Mouse (Mus musculus) embryo, embryonic 10.5 days (tissue): ENCODE data around the gene Copa.

Experiments used
- DNase-seq: peaks from one replicate; pipeline ENCODE4 v3.0.0-alpha.2; 2015; ENCODE audit warnings: low spot score

Copa gene

DNA sequence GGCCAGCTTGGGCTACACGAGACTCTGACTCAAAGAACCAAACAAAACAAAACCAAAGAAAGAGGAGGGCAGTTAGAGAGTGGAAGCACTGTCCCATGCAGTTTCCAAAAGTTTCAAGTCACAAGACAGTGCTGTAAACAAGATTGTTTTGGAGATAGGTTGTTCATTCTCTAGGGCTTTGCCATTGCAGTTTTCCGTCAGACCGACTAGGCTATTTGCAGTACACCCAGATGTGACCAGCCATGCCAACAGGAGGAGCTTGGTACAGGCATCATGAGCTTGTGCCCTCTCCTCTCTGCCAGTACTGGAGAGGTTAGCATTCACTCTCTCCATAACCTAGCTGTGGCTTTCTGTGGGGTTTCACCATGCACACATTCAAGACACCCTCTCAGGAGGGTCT, 11.2 kb downstream of the Copa start:
- no peak for DNase-seq

DNA sequence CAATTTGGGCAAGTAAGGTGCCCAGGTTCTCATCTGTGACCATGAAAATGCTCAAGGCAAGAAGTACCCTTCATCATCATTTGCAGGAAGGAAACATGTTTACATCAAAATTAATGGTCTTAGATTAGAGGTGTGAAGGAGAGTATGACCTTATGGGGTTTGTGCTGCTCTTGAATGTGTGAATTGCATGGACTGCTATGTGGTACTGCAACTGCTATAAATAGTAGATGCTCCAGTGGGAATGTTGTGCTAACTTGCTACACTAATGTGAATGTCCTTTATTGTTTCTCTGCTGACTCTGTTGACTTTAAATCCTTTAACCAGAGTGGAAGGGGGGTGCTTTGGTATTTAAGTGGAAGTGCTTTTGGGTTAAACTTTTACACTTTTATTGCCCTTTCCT, 12.0 kb downstream of the Copa start:
- no peak for DNase-seq

DNA sequence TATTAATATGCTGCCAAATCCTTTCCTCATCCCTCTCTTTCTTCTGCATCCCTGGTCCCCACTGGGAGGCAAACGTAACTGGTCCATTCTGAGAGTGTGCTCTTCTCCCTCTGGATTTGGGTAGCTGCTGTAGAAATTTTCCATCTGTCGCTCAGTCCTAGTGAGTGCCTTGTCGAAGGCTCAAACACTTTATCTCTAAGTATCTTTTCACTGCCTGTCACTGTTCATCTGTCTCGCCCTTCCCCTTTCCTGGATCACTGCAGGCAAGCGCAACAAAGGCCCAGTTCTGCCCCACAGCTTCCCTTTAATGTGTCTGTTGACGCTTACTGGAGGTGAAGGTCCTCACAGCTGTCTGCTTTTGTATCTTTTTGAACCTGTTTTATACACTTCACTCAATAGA, 12.9 kb downstream of the Copa start:
- DNase-seq = no peak

DNA sequence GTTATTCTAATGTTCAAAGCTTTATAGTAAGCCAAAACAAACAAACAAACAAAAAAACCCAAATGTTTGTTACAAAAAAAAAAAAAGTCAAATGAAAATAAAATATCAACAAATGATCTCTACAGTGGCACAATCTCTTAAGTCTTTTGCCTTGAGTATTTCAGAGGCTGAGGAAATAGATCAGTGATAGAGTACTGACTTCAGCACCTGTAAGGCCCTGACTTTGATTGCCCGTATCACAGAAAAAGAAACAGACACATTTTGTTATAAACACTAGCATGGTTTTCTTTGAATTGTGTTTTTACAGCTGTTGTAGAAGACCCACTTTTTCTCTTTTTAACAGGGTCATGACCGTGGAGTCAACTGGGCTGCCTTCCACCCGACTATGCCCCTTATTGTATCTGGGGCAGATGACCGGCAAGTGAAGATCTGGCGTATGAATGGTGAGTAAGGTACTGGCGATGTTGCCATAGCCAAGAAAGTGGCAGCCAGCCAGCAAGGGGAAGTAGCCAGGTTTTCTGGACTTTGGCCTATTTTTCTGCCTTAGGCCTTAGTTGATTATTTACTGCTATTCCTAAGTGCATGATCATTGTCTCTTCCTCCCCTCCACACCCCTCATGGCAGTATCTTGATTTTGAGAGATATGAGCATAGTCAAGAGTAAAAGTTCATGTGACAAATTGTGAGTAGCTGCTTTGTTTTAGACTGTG, 17.1 kb downstream of the Copa start:
- no peak for DNase-seq

DNA sequence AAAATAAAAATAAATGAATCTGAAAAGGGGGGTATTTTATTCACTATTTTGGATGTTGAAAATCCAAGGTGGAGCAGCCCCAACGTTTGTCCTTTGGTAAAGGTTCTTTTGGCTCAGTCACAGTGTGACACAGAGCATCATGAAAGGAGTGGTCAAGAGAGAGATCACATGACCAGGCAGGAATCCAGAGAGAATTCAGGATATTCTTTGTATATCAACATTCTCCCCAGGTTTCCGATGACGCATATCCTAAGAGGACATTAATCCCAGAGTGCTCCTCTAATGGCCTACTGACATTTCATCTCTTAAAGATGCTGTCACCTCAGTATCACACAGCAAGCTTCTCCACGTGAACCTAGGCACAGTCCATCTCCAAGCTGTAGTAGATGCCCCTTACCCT, 21.3 kb downstream of the Copa start:
- no peak for DNase-seq

DNA sequence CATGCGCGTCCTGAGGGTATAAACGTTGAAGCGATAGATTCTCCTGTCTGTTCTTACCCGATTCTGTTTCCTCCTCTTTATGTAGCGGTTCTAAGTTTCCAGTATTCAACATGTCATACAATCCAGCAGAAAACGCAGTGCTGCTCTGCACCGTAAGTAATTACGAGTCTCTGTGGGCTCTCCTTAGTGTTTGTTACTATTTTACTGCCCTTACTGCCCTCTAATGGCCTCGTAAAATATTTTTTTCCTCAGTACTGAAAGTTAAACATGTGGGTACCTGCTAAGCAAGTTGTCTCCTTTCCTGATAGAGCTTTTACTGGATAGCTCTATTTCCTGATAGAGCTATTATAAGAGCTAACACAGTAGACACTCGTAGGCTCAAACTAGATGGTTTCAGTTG, 22.8 kb downstream of the Copa start:
- DNase-seq = peak; percentile 19

DNA sequence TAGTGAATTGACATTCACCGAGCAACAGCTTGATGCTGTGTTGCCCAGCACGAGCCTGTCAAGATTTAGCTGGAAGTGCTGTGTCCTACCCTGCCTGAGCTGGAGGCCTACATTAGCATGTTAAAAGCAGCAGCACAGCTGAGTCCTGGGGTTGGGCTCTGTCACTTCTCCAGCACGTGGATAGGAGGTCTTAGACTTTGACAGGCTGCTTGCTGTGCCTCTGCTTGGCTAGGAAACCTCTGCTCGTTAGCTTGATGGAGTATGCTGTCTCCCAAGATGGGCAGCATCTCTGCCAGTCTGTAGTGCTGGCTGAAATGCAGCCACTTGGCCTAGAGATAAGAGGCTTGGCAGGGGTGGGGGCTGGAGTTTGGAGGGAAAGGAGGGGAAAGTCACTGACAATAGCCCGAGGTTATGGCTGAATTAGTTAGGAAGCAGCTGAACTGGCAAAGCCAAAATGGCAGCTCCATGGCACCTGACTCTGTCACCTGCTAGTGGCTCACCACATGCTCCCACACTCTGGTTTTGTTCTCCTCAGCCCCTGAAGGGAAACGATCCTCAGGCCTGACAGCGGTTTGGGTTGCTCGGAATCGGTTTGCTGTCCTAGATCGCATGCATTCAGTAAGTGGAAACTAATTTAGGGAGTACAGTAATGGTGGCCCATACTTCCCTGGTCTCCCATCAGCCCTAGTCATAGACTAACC, 25.6 kb downstream of the Copa start:
- DNase-seq = no peak

DNA sequence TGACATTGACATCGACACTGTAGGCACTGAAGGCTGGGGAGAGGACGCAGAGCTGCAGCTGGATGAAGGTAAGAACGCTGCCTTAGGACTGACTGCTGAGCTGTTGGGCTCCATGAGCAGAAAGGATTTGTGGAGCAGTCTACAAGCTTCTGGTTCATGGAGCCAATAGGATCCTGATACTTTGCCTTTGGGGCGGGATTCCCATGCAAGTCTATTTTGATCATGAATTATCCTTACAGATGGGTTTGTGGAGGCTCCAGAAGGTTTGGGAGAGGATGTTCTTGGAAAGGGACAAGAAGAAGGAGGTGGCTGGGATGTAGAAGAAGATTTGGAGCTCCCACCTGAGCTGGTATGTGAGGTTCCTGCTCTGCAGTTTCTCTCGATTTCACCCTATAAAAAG, 34.6 kb downstream of the Copa start:
- no peak for DNase-seq

DNA sequence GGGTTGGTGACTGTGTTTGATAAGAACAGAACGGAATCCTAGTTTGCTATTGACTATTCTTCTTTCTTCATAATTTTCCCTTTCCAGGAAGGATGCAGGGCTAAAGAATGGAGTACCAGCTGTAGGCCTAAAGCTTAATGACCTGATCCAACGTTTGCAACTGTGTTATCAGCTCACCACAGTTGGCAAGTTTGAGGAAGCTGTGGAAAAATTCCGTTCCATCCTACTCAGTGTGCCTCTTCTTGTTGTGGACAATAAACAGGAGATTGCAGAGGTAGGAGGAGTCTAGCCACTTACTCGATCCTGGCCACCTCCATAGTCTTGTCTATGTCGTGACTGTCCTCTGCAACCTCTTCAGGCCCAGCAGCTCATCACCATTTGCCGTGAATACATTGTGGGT, 36.8 kb downstream of the Copa start:
- no peak for DNase-seq

DNA sequence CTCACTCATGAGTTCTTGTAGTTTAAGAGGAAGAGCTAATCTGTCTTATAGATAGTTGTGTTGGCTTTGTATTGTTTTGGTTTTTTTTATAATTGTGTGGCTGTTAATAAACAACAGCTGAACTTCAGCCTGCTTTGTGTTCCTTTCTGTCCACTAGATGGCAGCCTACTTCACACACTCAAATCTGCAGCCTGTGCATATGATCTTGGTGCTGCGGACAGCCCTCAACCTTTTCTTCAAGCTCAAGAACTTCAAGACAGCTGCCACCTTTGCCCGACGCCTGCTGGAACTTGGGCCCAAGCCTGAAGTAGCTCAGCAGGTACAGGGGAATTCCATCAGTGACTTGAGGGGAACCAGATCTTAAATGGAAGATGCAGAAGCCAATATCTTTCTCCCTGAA, 37.4 kb downstream of the Copa start:
- DNase-seq = peak; percentile 81

DNA sequence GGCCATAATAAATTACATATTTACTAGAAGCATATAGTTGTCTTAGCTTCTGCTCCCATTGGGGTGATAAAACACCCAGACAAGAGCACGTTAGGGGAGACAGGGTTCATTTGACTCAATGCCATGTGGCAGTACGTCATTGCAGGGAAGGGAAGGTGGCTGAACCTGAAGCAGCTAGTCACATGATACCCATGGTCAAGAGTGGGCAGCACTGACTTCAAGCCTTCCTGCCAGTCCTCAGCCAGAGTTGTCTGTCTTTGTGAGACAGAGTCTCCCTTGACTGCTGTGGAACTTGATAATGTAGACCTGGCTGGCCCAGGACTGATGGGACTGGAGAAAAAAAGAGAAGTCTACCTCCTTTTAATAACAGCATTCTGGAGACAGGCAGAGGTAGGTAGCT, 40.3 kb downstream of the Copa start:
- DNase-seq = no peak

DNA sequence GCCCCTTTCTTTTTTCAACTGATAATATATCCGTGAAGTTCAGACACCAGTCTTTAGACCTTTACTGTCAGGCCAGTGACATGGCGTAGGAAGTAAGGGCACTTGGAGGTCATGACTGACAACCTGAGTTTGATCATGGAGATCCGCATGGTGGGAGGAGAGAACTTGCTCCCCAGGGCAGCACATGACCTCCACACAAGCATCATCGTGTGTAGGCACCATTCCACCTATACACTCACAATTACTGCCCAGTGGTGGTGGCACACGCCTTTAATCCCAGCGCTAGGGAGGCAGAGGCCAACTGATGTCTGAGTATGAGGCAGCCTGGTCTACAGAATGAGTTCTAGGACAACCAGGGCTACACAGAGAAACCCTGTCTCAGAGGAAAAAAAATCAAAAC, 42.2 kb downstream of the Copa start:
- no peak for DNase-seq

DNA sequence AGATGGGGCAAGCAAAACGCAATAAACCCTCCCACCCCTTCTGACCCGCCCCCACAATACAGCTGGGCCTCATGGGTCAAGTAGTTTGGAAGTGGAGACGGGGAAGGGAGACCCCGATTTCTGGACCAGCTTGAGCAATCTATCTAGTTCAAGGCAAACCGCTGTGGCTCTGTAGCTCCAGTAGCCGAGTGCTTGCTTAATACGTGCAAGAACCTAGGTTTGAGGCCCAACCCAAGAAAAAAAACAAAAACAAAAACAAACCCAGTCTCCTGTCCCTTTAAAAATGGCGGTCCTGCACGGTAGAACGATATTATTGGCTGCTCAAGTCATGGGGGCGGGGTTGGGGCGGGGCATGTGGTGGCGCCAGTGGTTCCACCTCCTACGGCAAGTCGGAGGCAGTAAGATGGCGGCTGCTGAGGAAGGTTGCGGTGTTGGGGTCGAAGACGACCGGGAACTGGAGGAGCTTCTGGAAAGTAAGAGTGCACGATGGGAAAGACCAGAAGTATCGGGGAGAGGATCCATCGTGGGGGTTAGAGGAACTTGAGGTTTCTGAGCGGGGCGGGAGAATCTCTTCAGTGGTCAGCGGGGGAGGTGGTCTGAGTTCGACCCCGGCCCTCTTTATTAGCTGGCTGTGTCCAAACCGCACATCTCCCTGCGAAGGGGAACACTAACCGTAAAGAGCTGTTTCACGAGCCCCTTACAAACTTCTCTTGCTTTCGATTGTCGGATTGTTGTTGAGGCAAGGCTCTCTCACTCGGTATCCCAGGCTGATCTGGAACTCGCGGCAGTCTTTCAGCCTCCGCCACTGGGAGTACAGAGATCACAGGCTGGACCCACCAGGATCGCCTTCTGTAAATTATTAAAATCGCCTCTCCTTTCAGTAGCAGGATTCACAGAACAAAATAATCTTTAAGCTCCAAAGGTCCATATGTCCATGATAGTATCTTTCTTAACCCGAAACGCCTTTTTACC, 44.3 kb downstream of the Copa start, which contains the start of gene Pex19:
Gene Pex19 (plus strand): TSS at position 380 of the 972 bp plus-strand sequence.
- DNase-seq = peak; percentile 97

DNA sequence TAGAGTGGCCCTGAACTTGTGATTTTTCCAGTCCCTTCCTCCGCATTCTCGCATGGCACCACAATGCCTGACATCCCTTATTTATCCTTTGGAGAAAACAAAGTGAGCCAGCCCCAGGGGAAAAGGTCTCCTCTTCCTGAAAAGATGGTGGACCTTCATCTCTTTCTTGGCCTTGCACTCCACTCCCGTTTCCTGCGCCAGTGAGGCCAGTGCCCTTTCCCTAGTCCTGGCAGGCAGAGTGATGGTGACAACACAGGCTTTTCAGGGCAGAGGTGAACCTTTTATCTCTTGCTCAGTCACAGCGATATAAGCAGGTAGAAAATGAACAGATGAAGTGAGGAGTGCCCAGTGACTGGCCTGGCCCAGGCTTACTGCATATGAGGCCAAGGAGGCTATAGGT, 45.2 kb downstream of the Copa start:
- DNase-seq = no peak

DNA sequence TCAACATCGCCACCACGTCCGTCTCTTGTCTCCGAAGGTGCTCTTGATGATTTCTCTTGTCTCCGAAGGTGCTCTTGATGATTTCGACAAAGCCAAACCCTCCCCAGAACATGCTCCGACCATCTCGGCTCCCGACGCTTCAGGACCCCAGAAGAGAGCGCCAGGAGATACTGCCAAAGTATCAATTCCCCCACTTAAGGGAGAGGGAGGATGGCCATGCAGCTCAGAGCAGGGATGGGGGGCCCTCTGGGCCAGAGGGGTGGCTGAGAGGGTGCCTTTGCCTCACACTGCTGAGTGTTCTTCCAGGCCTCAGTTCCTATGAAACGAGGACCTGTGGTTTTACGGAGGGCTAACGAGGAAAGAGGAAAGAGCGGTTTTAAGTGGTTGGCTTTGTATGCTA, 46.2 kb downstream of the Copa start:
- no peak for DNase-seq

DNA sequence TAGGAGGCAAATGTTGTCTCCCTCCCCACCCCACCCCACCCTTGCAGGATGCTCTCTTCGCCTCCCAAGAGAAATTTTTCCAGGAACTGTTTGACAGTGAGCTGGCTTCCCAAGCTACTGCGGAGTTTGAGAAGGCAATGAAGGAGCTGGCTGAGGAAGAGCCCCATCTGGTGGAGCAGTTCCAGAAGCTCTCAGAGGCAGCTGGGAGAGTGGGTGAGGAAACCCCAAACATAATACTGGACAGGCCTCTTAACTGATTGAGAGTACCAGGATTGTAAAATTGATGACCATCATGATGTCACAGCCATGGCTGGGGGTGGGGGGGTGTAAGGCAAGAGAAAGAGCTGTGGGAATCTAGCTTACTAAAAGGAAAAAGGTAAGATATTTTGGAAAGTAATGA, 46.8 kb downstream of the Copa start:
- DNase-seq = peak; percentile 40

DNA sequence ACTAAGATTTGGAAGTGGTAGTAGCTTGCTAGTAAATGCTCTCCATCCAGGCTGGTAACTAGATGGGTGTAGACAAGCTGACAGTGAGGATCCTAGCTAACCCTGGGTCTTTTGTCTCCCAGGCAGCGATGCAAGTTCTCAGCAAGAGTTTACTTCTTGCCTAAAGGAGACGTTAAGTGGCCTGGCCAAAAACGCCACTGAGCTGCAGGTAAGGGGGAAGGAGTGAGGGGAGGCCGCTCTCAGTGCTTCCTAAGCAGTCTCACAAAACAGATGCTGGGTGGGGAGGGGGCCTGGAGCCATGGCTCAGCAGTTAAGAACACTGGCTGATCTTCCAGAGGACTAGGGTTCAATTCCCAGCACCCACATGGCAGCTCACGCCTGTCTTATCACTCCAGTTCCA, 47.5 kb downstream of the Copa start:
- no peak for DNase-seq

DNA sequence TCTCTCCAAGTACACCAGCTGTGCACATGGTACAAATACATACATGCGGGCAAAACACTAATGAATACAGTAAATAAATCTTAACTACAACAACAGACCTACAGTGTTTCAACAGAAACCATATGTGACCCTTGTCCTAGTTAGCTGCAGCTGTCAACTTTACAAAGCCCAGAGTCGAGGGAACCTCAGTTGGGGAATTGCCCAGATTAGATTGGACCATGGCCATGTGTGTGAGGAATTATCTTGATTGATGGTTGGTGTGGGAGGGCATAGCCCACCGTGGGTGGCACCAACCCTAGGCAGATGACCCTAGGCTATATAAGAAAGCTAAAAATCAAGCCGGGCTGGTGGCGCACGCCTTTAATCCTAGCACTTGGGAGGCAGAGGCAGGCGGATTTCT, 50.0 kb downstream of the Copa start:
- peak; percentile 29 for DNase-seq

DNA sequence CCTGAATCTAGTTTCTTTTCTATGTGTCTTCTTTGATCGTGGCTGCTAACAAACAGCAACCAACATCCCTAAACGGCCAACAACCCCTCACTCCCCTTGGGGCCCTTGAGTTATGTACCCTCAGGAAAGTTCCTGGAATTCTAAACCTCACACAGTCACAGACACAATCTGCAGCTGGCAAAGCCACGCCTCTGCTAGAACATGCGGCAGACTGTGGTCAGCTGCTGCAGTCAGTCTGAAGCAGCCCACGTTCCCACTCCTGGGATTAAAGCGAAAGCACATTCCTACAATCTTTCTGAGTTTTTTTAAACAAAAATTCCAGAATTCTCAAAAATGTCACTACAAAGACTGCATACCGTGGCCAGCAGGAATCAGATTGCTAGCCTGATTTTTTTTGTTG, 51.2 kb downstream of the Copa start:
- no peak for DNase-seq

DNA sequence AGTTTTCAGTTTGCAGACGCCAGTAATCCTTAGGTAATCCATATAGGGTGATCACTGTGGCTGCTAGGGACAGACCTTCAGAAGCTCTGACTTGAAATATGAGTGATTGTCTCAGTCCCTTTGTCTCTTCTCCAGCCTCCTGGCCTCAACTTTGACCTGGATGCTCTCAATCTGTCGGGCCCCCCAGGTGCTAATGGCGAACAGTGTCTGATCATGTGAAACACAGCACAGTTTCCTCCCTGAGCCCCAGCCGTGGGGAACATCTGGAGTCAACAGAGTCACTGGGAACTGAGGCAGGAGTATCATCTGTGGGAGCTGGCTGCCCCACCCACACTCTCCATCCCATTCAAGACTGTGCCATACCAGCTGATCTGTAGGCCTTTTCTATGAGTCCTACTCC, 51.7 kb downstream of the Copa start:
- no peak for DNase-seq

DNA sequence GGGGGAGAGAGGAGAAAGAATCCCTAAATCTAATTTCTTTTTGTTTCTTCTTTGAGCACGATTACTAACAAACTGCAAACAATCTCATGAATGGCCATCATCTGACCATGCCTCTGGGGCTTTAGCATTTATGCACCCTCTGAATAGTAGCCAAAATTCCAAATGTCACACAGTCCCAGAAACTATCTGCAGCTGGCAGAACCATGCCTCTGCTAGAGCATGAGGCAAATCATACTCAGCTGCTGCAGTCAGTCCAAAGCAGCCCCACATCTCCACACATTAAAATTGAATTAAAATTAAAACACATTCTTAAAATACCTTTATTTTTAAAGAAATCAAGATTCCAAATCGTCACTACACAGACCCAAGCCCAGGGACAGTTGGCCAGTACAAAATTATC, 57.8 kb downstream of the Copa start:
- DNase-seq = no peak

DNA sequence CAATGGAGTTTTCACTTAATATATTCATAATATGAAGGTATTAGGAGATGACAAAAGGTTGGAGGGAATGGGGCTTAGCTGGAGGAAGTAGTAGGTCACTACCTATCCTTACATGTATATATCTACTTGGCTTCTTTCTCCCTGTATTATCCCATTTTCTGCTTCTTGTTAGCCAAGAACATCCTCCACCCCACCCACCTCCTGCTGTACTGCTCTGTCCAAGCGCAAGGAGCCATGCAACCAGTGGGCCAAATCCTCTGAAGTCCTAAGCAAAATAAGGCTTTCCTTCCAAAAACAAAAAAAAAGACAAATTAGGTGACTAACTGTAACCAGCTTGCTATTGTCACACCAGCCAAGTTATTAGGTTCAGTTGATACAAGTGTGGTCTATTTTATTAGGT, 58.5 kb downstream of the Copa start:
- no peak for DNase-seq

DNA sequence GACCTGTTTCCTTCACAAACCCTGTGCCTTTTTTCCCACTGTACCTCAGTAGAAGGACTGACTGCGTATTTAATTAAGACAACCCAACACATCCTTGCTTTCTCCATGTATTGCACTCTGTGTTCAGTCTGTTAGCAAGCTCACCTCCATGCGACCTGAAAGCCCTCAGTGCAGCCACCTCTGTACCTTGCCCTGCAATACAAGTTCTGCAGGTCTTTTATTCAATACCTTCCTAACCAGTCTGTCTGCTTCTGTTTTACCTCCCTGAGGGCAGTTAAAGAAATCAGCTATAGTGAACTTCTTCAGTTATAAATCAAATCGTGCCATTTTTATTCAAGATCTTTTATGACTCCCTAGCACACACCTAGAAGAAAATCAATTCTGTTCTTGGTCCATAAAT, 59.2 kb downstream of the Copa start:
- DNase-seq = no peak
